Mouse (Mus musculus): ENCODE data around the gene Rab20. TPM values are rescaled to one million over a fixed set of nuclear protein-coding genes. Genes with fewer than 3 reads are reported as not detected.
"Not testable (repeated sequence)": the region's sequence is repeated elsewhere in the genome, so short reads cannot be mapped to it uniquely, and the experiment has no call there.

Rab20 gene
- polyA plus RNA-seq, 1 experiment = 15.0 TPM

- 7% methylated on average over 3 of the region's 3 CpGs for WGBS
- Histone ChIP-seq H3K27me3 (ENCODE audit: control insufficient read depth, insufficient read depth, low read length) (no peaks in the 10 kb centered on the region), H3K4me1 (replicated peaks; ENCODE audit: control insufficient read depth, insufficient read depth, low read length) (peaks cover 6% of the 10 kb centered on the region), H3K4me3 (ENCODE audit: control insufficient read depth, insufficient read depth, low read length) (no peak overlapping the region), H3K36me3 (ENCODE audit: control insufficient read depth, insufficient read depth, low read length) (no peaks in the 10 kb centered on the region), H3K27ac (ENCODE audit: control insufficient read depth, insufficient read depth, low read length) (no peak overlapping the region)
- TF ChIP-seq POLR2A (IDR thresholded peaks at IDR 0.05; ENCODE audit: control insufficient read depth, extremely low read depth, insufficient read depth, low read length, poor library complexity) (no peak), CTCF (IDR thresholded peaks at IDR 0.05; ENCODE audit: borderline replicate concordance, control insufficient read depth, extremely low read depth, insufficient read depth, low read length, poor library complexity) (no peak)
- peak; percentile 33 for DNase-seq
These were observed 9.4 kb downstream of the Rab20 start for GRCm38 (mm10) chr8:11469095-11469494.

GRCm38 (mm10) chr8:11466528-11466927 is 12.0 kb downstream of the Rab20 start:
- not testable (repeated sequence) for DNase-seq; H3K4me3 ChIP-seq (ENCODE audit: control insufficient read depth, insufficient read depth, low read length); H3K36me3 ChIP-seq (ENCODE audit: control insufficient read depth, insufficient read depth, low read length); H3K27ac ChIP-seq (ENCODE audit: control insufficient read depth, insufficient read depth, low read length); H3K27me3 ChIP-seq (ENCODE audit: control insufficient read depth, insufficient read depth, low read length)
- H3K4me1 ChIP-seq (replicated peaks; ENCODE audit: control insufficient read depth, insufficient read depth, low read length) = peaks cover 18% of the 10 kb centered on the region
- WGBS = 93% methylated on average over 5 of the region's 5 CpGs

DNA sequence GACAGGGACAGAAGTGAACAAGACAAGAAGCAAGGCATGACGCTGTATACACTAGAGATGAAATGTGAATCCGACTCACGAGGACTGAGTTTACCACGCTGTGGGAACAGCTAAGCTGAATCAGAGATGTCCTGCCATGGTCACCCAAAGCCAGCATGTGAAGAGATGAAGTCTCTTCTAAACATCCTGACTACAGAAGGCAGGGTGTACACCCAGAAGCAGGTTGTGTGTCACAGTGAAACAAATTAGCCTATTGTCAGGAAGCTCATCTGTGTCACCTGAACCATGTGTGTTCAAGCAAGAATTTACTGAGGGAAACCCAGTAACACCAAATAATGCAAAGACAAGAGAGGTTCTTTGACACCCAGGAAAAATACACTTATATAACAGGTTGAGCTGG is 12.9 kb downstream of the Rab20 start:
- H3K27ac ChIP-seq (ENCODE audit: control insufficient read depth, insufficient read depth, low read length) = no peak overlapping the region
- DNase-seq = no peak
- WGBS = 93% methylated on average over 4 of the region's 4 CpGs

DNA sequence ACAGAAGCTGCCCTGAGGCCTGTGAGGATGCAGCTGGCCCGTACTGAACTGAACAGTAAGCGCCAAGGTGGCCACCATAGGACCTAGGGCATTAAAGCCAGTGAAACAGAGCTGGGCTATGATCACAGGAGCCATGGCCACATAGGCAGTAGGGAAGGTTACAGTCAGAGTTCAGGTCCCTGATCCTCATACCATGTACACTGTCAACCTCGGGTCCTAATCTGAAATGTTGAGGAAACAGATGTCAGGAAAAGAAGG is 13.9 kb downstream of the Rab20 start:
- Histone ChIP-seq H3K27ac (ENCODE audit: control insufficient read depth, insufficient read depth, low read length) (no peak overlapping the region), H3K27me3 (ENCODE audit: control insufficient read depth, insufficient read depth, low read length) (no peaks in the 10 kb centered on the region), H3K36me3 (ENCODE audit: control insufficient read depth, insufficient read depth, low read length) (no peaks in the 10 kb centered on the region), H3K4me1 (replicated peaks; ENCODE audit: control insufficient read depth, insufficient read depth, low read length) (peaks cover 18% of the 10 kb centered on the region), H3K4me3 (ENCODE audit: control insufficient read depth, insufficient read depth, low read length) (no peak overlapping the region)
- TF ChIP-seq CTCF (IDR thresholded peaks at IDR 0.05; ENCODE audit: borderline replicate concordance, control insufficient read depth, extremely low read depth, insufficient read depth, low read length, poor library complexity) = no peak
- no peak for TF ChIP-seq POLR2A (IDR thresholded peaks at IDR 0.05; ENCODE audit: control insufficient read depth, extremely low read depth, insufficient read depth, low read length, poor library complexity)
- no peak for DNase-seq
- WGBS = 51% methylated on average over 3 of the region's 3 CpGs

More for the DNA sequence above, 12.9 kb downstream of the Rab20 start:
- Histone ChIP-seq H3K36me3 (ENCODE audit: control insufficient read depth, insufficient read depth, low read length) (no peaks in the 10 kb centered on the region), H3K27me3 (ENCODE audit: control insufficient read depth, insufficient read depth, low read length) (no peaks in the 10 kb centered on the region), H3K4me1 (replicated peaks; ENCODE audit: control insufficient read depth, insufficient read depth, low read length) (peaks cover 18% of the 10 kb centered on the region), H3K4me3 (ENCODE audit: control insufficient read depth, insufficient read depth, low read length) (no peak overlapping the region)
- TF ChIP-seq POLR2A (IDR thresholded peaks at IDR 0.05; ENCODE audit: control insufficient read depth, extremely low read depth, insufficient read depth, low read length, poor library complexity) (no peak), CTCF (IDR thresholded peaks at IDR 0.05; ENCODE audit: borderline replicate concordance, control insufficient read depth, extremely low read depth, insufficient read depth, low read length, poor library complexity) (no peak)

GRCm38 (mm10) chr8:11463889-11464706 is 14.4 kb downstream of the Rab20 start:
- H3K4me3 ChIP-seq (ENCODE audit: control insufficient read depth, insufficient read depth, low read length) = no peak overlapping the region
- TF ChIP-seq POLR2A (IDR thresholded peaks at IDR 0.05; ENCODE audit: control insufficient read depth, extremely low read depth, insufficient read depth, low read length, poor library complexity) (no peak), CTCF (IDR thresholded peaks at IDR 0.05; ENCODE audit: borderline replicate concordance, control insufficient read depth, extremely low read depth, insufficient read depth, low read length, poor library complexity) (no peak)
- peaks cover 18% of the 10 kb centered on the region for H3K4me1 ChIP-seq (replicated peaks; ENCODE audit: control insufficient read depth, insufficient read depth, low read length)
- no peaks in the 10 kb centered on the region for H3K27me3 ChIP-seq (ENCODE audit: control insufficient read depth, insufficient read depth, low read length)
- no peaks in the 10 kb centered on the region for H3K36me3 ChIP-seq (ENCODE audit: control insufficient read depth, insufficient read depth, low read length)
- DNase-seq = no peak
- WGBS = 15% methylated on average over 12 of the region's 12 CpGs
- no peak overlapping the region for H3K27ac ChIP-seq (ENCODE audit: control insufficient read depth, insufficient read depth, low read length)

- H3K27ac ChIP-seq (ENCODE audit: control insufficient read depth, insufficient read depth, low read length) = no peak overlapping the region
- no peaks in the 10 kb centered on the region for H3K36me3 ChIP-seq (ENCODE audit: control insufficient read depth, insufficient read depth, low read length)
- H3K27me3 ChIP-seq (ENCODE audit: control insufficient read depth, insufficient read depth, low read length) = no peaks in the 10 kb centered on the region
- no peak overlapping the region for H3K4me3 ChIP-seq (ENCODE audit: control insufficient read depth, insufficient read depth, low read length)
- H3K4me1 ChIP-seq (replicated peaks; ENCODE audit: control insufficient read depth, insufficient read depth, low read length) = peaks cover 18% of the 10 kb centered on the region
- DNase-seq = no peak
- WGBS = 60% methylated on average over 2 of the region's 2 CpGs
- no peak for TF ChIP-seq POLR2A (IDR thresholded peaks at IDR 0.05; ENCODE audit: control insufficient read depth, extremely low read depth, insufficient read depth, low read length, poor library complexity)
These were observed 15.0 kb downstream of the Rab20 start for GRCm38 (mm10) chr8:11463541-11463888.

DNA sequence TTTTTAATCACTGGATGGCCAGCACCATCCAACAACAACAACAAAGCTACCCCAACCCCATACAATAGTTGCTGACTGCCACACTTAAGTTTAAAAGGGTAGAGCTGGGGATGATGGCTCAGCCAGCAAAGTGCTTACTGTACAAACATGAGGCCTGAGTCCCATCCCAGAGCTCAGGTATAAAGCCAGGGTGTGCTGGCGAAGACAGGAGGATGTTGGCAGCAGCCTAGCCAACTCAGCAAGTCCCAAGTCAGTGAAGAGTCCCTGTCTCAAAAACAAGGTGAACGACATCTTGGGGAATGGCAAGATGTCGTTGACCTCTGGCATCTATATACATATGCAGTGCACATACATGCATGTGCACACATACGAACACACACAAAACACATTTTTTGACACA is 15.9 kb downstream of the Rab20 start:
- TF ChIP-seq CTCF (IDR thresholded peaks at IDR 0.05; ENCODE audit: borderline replicate concordance, control insufficient read depth, extremely low read depth, insufficient read depth, low read length, poor library complexity) (no peak), POLR2A (IDR thresholded peaks at IDR 0.05; ENCODE audit: control insufficient read depth, extremely low read depth, insufficient read depth, low read length, poor library complexity) (no peak)

More for the DNA sequence above, 15.9 kb downstream of the Rab20 start:
- no peak overlapping the region for H3K27ac ChIP-seq (ENCODE audit: control insufficient read depth, insufficient read depth, low read length)
- H3K4me1 ChIP-seq (replicated peaks; ENCODE audit: control insufficient read depth, insufficient read depth, low read length) = peaks cover 18% of the 10 kb centered on the region
- H3K27me3 ChIP-seq (ENCODE audit: control insufficient read depth, insufficient read depth, low read length) = no peaks in the 10 kb centered on the region
- no peak for DNase-seq
- no peak overlapping the region for H3K4me3 ChIP-seq (ENCODE audit: control insufficient read depth, insufficient read depth, low read length)
- over 99% methylated on average over 4 of the region's 4 CpGs for WGBS
- no peaks in the 10 kb centered on the region for H3K36me3 ChIP-seq (ENCODE audit: control insufficient read depth, insufficient read depth, low read length)
